Mouse (Mus musculus) brain, embryonic 14.5 days (tissue): ENCODE measurements at regions not wholly inside any gene's neighbourhood (a gene's known extent, or its start where the extent isn't known, plus 50 kb on each side); places are given as distances from the start of the nearest gene placed in this dataset.

Experiments used
- DNase-seq: peaks from one replicate; pipeline ENCODE4 v3.0.0-alpha.2; 2011; ENCODE audit warnings: low read depth
- CTCF ChIP-seq: fragments of 200-500 bp; IDR thresholded peaks from 2 replicates; pipeline ENCODE4 v1.5.1; 2012; ENCODE audit warnings: inconsistent platforms, mild to moderate bottlenecking, moderate library complexity, borderline replicate concordance; ENCODE audit not compliant: insufficient read depth, insufficient read length; ENCODE audit errors: extremely low read depth
- POLR2A ChIP-seq: fragments of 200-500 bp; IDR thresholded peaks from 2 replicates; pipeline ENCODE4 v1.6.1; 2012; ENCODE audit warnings: mild to moderate bottlenecking, inconsistent platforms, borderline replicate concordance; ENCODE audit not compliant: poor library complexity, insufficient read depth, insufficient read length, severe bottlenecking; ENCODE audit errors: extremely low read depth

- DNase-seq, result peak; percentile 97
- TF ChIP-seq CTCF (no peak), POLR2A (no peak)
These were observed 80.2 kb downstream of the Ednrb start for GRCm38 (mm10) chr14:103764047-103764446.

DNA sequence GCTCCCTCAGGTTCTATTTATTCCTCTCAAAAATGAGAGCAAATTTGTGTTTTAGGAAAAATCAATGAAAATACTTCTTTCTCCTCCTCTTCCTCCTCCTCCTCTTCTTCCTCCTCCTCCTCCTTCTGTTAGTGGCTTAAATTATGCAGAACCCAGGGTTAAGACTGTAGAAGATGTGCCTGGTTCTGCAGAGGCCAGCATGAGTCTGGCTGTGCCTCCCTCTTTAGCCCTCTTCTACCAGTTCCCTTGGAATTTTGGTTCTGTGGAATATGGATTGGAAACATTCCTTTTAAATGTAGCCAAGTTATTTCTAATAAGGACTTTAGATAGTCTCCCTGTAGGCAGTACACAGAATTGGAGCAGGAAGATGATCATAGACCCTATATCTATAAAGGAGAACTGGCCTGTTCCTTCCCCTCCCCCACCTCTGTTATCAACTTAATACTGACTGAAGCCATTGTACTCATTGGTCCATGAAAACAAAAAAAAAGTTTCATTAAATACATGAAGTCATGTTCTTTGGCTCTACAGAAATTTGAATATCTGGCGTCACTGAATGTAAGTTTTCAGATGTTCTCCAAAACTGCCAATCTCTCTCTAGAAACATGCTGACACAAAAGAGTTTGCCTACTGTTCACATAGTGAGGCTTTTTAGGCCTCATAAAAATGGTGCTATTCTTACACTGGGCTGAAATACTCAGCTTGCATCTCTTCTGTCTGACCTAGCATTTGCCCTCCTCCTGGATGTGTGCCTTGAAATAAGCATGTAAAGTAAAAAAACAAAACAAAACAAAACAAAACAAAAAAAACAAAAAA, 80.8 kb downstream of the Ednrb start:
- TF ChIP-seq POLR2A (no peak), CTCF (no peak)

DNA sequence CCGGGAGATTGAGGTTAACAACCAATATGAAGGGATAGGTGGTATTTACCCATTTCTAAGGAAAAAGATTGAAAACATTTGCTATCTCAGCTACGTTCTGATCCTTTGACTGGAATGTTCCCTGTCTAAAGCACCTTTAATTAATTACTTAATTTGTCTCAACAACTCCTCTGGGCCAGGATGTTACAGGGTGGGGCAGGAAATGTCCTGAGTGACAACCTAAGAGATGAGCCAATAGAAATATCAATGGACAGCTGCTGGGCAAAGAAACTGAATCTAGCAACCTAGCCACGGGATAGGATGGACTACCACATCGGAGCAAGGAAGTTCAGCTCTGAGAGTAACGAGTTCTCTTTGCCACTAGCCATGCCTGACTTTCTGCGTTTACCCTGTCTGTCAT, 84.8 kb downstream of the Ednrb start:
- TF ChIP-seq POLR2A, result no peak
- no peak for TF ChIP-seq CTCF
- DNase-seq, result no peak

More for the DNA sequence above, 80.8 kb downstream of the Ednrb start:
- DNase-seq, result peak; percentile 92
